Mouse (Mus musculus): ENCODE results near the gene Ern1. TPM values are rescaled to one million over a fixed set of nuclear protein-coding genes. Genes with fewer than 3 reads are reported as not detected.
A peak's percentile ranks its signal among the peaks of the same experiment; 100 is the strongest.

The Ern1 gene
- 7.4 and 10.4 TPM in 2 replicates for total RNA-seq (2012; rRNA removed)

DNA sequence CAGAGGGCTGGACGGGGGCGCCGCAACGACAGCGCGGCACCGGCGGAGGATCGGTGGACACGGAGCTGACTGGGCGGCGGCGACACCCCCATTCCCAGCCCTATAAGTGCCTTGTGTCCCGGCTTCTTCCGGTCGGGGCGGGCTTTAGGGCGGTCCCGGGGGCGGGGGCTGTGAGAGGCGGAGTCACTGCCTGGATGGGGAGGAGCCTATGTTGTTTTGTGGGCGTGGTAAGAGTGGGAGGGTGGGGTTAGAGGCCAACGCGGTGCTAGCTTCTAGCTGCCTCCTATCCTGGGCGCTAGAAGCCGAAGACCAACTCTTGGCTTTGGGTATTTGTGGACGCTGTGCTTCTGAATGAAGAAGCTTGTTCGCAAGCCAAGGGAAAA lies at the start of gene Ern1:
Gene Ern1 (minus strand): TSS at position 120 of the 383 bp plus-strand sequence.
- DNase-seq (ENCODE audit: low read depth, low spot score): peak; percentile 83
- Histone ChIP-seq H3K27ac (ENCODE audit: insufficient read depth, low read depth, low read length, poor library complexity, severe bottlenecking) (no peak within 1 kb of the TSS), H3K36me3 (ENCODE audit: control insufficient read depth, insufficient read depth, low read length, poor library complexity, severe bottlenecking) (no peaks in the 10 kb centered on the region), H3K9me3 (ENCODE audit: control insufficient read depth, insufficient read depth, low read depth, low read length) (no peaks in the 10 kb centered on the region), H3K4me3 (ENCODE audit: insufficient read depth in 1 of 2, low read depth in 1 of 2, low read length in 2 of 2, poor library complexity in 1 of 2, severe bottlenecking in 1 of 2) (peak within 1 kb of the TSS; percentile 85 to 91), H3K9ac (ENCODE audit: insufficient read depth, low read depth, low read length, poor library complexity, severe bottlenecking) (peak within 1 kb of the TSS; percentile 81), H3K4me1 (ENCODE audit: control insufficient read depth in 2 of 2, insufficient read depth in 2 of 2, low read length in 2 of 2, poor library complexity in 1 of 2) (no peaks in the 10 kb centered on the region; a peak in 2 of 4 replicates)
- in situ Hi-C loops (cut with MboI; ENCODE audit: low sequenced_read_pairs in 2 of 2, unreplicated experiment in 2 of 2): no loop called here
- TF ChIP-seq HCFC1 (IDR thresholded peaks at IDR 0.05; ENCODE audit: borderline replicate concordance, insufficient read depth, low read length) (no peak), ZNF384 (IDR thresholded peaks at IDR 0.05; ENCODE audit: low read depth, low read length) (no peak), MAFK (IDR thresholded peaks at IDR 0.05; ENCODE audit: insufficient read depth, low read depth, low read length) (no peak), CHD2 (IDR thresholded peaks at IDR 0.05; ENCODE audit: low read depth, low read length) (no peak), ZC3H11A (IDR thresholded peaks at IDR 0.05; ENCODE audit: borderline replicate concordance, low read depth, low read length) (no peak)

DNA sequence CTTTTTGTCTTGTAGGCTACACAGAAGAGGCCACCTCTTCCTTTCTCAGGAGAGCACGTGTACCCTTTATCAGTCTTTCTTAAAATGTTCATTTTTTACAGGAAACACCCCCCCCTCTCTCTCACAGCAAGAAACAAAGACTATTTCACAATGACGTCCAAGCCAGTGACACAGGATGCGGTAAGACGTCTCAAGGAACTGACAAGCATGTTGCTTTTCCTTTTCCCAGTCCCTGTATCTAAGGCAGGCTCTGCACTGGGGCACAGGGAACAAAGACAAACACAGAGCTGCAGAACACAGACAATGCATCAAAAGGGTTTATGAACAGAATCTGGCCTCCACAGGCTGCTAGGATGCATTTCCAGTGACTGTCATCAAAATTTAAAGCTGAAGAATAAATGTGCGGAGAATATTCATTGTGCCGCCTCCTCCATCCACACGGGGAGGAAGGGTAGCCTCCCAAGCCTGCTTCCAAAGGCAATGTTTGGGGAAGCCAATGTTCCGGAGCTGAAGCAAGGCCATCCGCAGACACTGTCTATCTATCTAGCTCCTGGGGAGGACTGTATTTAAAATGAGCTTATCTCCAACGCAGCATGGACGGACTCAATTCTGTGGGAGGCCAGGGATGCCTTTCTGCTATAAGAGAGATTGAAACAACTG lies 48.7 kb upstream of the Ern1 start:
- Histone ChIP-seq H3K4me3 (ENCODE audit: insufficient read depth in 1 of 2, low read depth in 1 of 2, low read length in 2 of 2, poor library complexity in 1 of 2, severe bottlenecking in 1 of 2) (no peak overlapping the region), H3K9ac (ENCODE audit: insufficient read depth, low read depth, low read length, poor library complexity, severe bottlenecking) (no peak overlapping the region), H3K9me3 (ENCODE audit: control insufficient read depth, insufficient read depth, low read depth, low read length) (no peaks in the 10 kb centered on the region), H3K36me3 (ENCODE audit: control insufficient read depth, insufficient read depth, low read length, poor library complexity, severe bottlenecking) (peaks cover 16% of the 10 kb centered on the region; the same call in 1 of the 2 replicates), H3K27ac (ENCODE audit: insufficient read depth, low read depth, low read length, poor library complexity, severe bottlenecking) (no peak overlapping the region), H3K4me1 (ENCODE audit: control insufficient read depth in 2 of 2, insufficient read depth in 2 of 2, low read length in 2 of 2, poor library complexity in 1 of 2) (peaks cover 0 to 3% of the 10 kb centered on the region in 2 experiments; a peak in 1 of 4 replicates)
- DNase-seq (ENCODE audit: low read depth, low spot score): no peak
- TF ChIP-seq CHD2 (IDR thresholded peaks at IDR 0.05; ENCODE audit: low read depth, low read length): no peak
- no peak for TF ChIP-seq ZNF384 (IDR thresholded peaks at IDR 0.05; ENCODE audit: low read depth, low read length)
- no peak for TF ChIP-seq ZC3H11A (IDR thresholded peaks at IDR 0.05; ENCODE audit: borderline replicate concordance, low read depth, low read length)
- no peak for TF ChIP-seq MAFK (IDR thresholded peaks at IDR 0.05; ENCODE audit: insufficient read depth, low read depth, low read length)
- no peak for TF ChIP-seq HCFC1 (IDR thresholded peaks at IDR 0.05; ENCODE audit: borderline replicate concordance, insufficient read depth, low read length)
- in situ Hi-C loops (cut with MboI; ENCODE audit: low sequenced_read_pairs in 2 of 2, unreplicated experiment in 2 of 2): no loop called here

DNA sequence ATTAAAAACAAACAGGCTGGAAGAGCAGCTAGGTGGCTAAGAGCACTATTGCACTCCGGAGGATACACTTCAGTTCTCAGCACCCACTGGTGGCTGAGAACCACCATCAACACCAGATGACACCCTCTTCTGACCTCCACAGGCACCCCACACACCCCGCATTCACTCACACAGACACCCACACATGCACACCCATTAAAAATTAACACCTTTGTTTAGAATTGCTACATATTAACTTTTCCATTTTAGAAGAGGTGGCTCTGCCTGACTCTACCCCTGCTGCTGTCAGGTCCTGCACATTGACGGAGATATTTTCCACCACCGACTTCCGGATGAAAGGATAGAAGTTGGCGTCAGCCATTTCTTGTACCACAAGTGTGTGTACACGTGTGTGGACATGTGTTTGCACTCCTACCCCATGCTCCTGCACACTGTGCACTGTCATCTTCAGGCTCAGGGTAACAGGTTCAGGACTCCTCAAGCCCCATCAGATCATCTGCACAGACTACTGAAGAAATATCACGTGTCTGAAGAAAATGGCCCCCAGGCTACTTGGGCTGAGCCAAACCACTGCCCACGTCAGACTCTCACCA lies 48.1 kb upstream of the Ern1 start:
- in situ Hi-C loops (cut with MboI; ENCODE audit: low sequenced_read_pairs in 2 of 2, unreplicated experiment in 2 of 2): no loop called here
- H3K27ac ChIP-seq (ENCODE audit: insufficient read depth, low read depth, low read length, poor library complexity, severe bottlenecking): no peak overlapping the region
- no peak for DNase-seq (ENCODE audit: low read depth, low spot score)

DNA sequence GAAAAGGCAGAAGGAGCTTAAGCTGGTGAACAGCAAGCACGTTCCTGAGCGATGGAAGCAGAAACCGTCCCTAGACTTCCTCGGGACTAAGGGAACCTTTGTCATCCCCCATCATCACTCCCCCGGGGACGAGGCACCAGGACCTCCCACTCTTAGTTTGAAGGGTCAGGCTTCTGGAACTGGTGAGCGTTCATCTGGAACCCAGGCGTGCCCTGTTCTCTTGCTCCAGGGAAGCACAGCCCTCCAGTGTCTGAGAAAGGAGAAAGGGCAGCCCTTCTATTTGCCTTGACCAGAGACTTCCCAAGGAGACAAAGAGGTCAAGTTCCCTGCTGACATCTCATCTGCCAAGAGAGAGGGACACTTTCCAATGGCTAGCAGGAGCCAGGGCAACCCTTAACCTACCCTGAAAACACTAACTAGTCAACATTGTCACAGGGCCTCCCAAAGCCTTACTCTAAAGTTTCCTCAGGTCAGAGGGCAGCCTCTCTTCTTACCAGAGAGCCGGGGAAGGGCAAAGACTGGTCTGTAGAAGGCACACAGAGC lies 44.7 kb upstream of the Ern1 start:
- Histone ChIP-seq H3K36me3 (ENCODE audit: control insufficient read depth, insufficient read depth, low read length, poor library complexity, severe bottlenecking) (peaks cover 14% of the 10 kb centered on the region; the same call in 1 of the 2 replicates), H3K27ac (ENCODE audit: insufficient read depth, low read depth, low read length, poor library complexity, severe bottlenecking) (no peak overlapping the region), H3K4me3 (ENCODE audit: insufficient read depth in 1 of 2, low read depth in 1 of 2, low read length in 2 of 2, poor library complexity in 1 of 2, severe bottlenecking in 1 of 2) (no peak overlapping the region), H3K9ac (ENCODE audit: insufficient read depth, low read depth, low read length, poor library complexity, severe bottlenecking) (no peak overlapping the region), H3K9me3 (ENCODE audit: control insufficient read depth, insufficient read depth, low read depth, low read length) (no peaks in the 10 kb centered on the region), H3K4me1 (ENCODE audit: control insufficient read depth in 2 of 2, insufficient read depth in 2 of 2, low read length in 2 of 2, poor library complexity in 1 of 2) (peaks cover 0 to 3% of the 10 kb centered on the region in 2 experiments; a peak in 1 of 4 replicates)
- no peak for TF ChIP-seq ZC3H11A (IDR thresholded peaks at IDR 0.05; ENCODE audit: borderline replicate concordance, low read depth, low read length)
- TF ChIP-seq CHD2 (IDR thresholded peaks at IDR 0.05; ENCODE audit: low read depth, low read length): no peak
- TF ChIP-seq HCFC1 (IDR thresholded peaks at IDR 0.05; ENCODE audit: borderline replicate concordance, insufficient read depth, low read length): no peak
- TF ChIP-seq MAFK (IDR thresholded peaks at IDR 0.05; ENCODE audit: insufficient read depth, low read depth, low read length): no peak
- TF ChIP-seq ZNF384 (IDR thresholded peaks at IDR 0.05; ENCODE audit: low read depth, low read length): no peak
- in situ Hi-C loops (cut with MboI; ENCODE audit: low sequenced_read_pairs in 2 of 2, unreplicated experiment in 2 of 2): no loop called here
- DNase-seq (ENCODE audit: low read depth, low spot score): no peak

More for the DNA sequence above, 48.1 kb upstream of the Ern1 start:
- Histone ChIP-seq H3K4me1 (ENCODE audit: control insufficient read depth in 2 of 2, insufficient read depth in 2 of 2, low read length in 2 of 2, poor library complexity in 1 of 2) (peaks cover 0 to 3% of the 10 kb centered on the region in 2 experiments; a peak in 1 of 4 replicates), H3K36me3 (ENCODE audit: control insufficient read depth, insufficient read depth, low read length, poor library complexity, severe bottlenecking) (peaks cover 16% of the 10 kb centered on the region; the same call in 1 of the 2 replicates), H3K9me3 (ENCODE audit: control insufficient read depth, insufficient read depth, low read depth, low read length) (no peaks in the 10 kb centered on the region), H3K9ac (ENCODE audit: insufficient read depth, low read depth, low read length, poor library complexity, severe bottlenecking) (no peak overlapping the region), H3K4me3 (ENCODE audit: insufficient read depth in 1 of 2, low read depth in 1 of 2, low read length in 2 of 2, poor library complexity in 1 of 2, severe bottlenecking in 1 of 2) (no peak overlapping the region)
- no peak for TF ChIP-seq ZC3H11A (IDR thresholded peaks at IDR 0.05; ENCODE audit: borderline replicate concordance, low read depth, low read length)
- TF ChIP-seq ZNF384 (IDR thresholded peaks at IDR 0.05; ENCODE audit: low read depth, low read length): no peak
- no peak for TF ChIP-seq HCFC1 (IDR thresholded peaks at IDR 0.05; ENCODE audit: borderline replicate concordance, insufficient read depth, low read length)
- TF ChIP-seq CHD2 (IDR thresholded peaks at IDR 0.05; ENCODE audit: low read depth, low read length): no peak
- no peak for TF ChIP-seq MAFK (IDR thresholded peaks at IDR 0.05; ENCODE audit: insufficient read depth, low read depth, low read length)
